Mouse (Mus musculus) right cerebral cortex, postnatal 14 days (tissue): Measurements from ENCODE around the gene Il1r1.

Experiments used
- DNase-seq: peaks from one replicate; pipeline ENCODE4 v3.0.0; 2022

The Il1r1 gene

GRCm38 (mm10) chr1:40233621-40234020, 8.7 kb downstream of the Il1r1 start:
- DNase-seq, result no peak

GRCm38 (mm10) chr1:40235597-40236249, 10.8 kb downstream of the Il1r1 start:
- DNase-seq, result no peak

- no peak for DNase-seq
Observed at GRCm38 (mm10) chr1:40236694-40237093, 11.8 kb downstream of the Il1r1 start.

- no peak for DNase-seq
Observed at GRCm38 (mm10) chr1:40237094-40237493, 12.2 kb downstream of the Il1r1 start.

- no peak for DNase-seq
Observed at GRCm38 (mm10) chr1:40240353-40241092, 15.6 kb downstream of the Il1r1 start.

- no peak for DNase-seq
Observed at GRCm38 (mm10) chr1:40242717-40243116, 17.8 kb downstream of the Il1r1 start.

- no peak for DNase-seq
Observed at GRCm38 (mm10) chr1:40243561-40243998, 18.7 kb downstream of the Il1r1 start.

GRCm38 (mm10) chr1:40250425-40250824, 25.5 kb downstream of the Il1r1 start:
- DNase-seq, result no peak

GRCm38 (mm10) chr1:40252507-40252906, 27.6 kb downstream of the Il1r1 start:
- DNase-seq, result no peak

GRCm38 (mm10) chr1:40253940-40254339, 29.1 kb downstream of the Il1r1 start:
- no peak for DNase-seq

- DNase-seq, result no peak
Observed at GRCm38 (mm10) chr1:40254347-40255057, 29.6 kb downstream of the Il1r1 start.

GRCm38 (mm10) chr1:40262441-40263121, 37.7 kb downstream of the Il1r1 start:
- DNase-seq, result no peak

- no peak for DNase-seq
Observed at GRCm38 (mm10) chr1:40263122-40263498, 38.2 kb downstream of the Il1r1 start.

- DNase-seq, result no peak
Observed at GRCm38 (mm10) chr1:40263679-40264078, 38.8 kb downstream of the Il1r1 start.

- DNase-seq, result no peak
Observed at GRCm38 (mm10) chr1:40265301-40265835, 40.5 kb downstream of the Il1r1 start.

- DNase-seq, result peak; percentile 80
Observed at GRCm38 (mm10) chr1:40266431-40267260, 41.8 kb downstream of the Il1r1 start.

- DNase-seq, result no peak
Observed at GRCm38 (mm10) chr1:40267846-40268245, 43.0 kb downstream of the Il1r1 start.

- no peak for DNase-seq
Observed at GRCm38 (mm10) chr1:40268536-40268935, 43.7 kb downstream of the Il1r1 start.

GRCm38 (mm10) chr1:40270415-40270814, 45.5 kb downstream of the Il1r1 start:
- no peak for DNase-seq

- no peak for DNase-seq
Observed at GRCm38 (mm10) chr1:40271052-40271451, 46.2 kb downstream of the Il1r1 start.

- no peak for DNase-seq
Observed at GRCm38 (mm10) chr1:40271486-40272055, 46.7 kb downstream of the Il1r1 start.

- no peak for DNase-seq
Observed at GRCm38 (mm10) chr1:40272204-40272603, 47.3 kb downstream of the Il1r1 start.
